Comparison of ENCODE assay signal across 10 mouse cellular contexts in the genomic region with DNA sequence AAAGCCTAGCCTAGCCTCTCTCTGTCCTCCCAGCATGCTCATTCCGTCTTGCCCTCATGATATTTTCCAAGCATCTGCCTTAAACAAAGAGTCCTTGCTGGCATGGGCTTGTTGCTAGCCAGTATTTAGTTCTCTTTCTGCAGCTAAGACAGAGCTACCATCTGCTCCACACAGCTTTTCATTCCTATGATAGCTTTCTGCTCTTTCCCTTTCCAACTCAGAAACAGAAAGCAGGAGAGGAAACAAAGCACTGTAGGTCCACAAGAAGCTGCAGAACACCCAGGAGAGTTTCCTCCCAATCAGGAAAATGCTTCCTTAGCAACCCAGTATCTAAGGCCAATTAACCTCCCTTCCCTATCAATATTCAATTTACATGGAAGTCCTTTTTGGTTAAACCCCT.
DNase-seq lines count a peak whose midpoint lies in the region; ATAC-seq and TF ChIP-seq lines count a peak whose summit lies in the region.
"Had no signal": no experiment of that assay in that cellular context is flagged by ENCODE, and none has a peak within 500 bp of the region (broad histone marks: within the 10 kb centered on the region; RNA-seq: fewer than 3 reads in every experiment).

No protein-coding gene starts in this region.

- peak overlapping the region; percentile 2 for H3K4me2 ChIP-seq in hindbrain, embryonic 15.5 days
- no peak overlapping the region for H3K4me2 ChIP-seq in midbrain, embryonic 11.5 days
- H3K4me2 ChIP-seq in lung, postnatal 0 days (replicated peaks; ENCODE audit: low read depth, low read length) = no peak overlapping the region
- H3K4me2 ChIP-seq in heart, embryonic 12.5 days = no peak overlapping the region
- H3K4me2 ChIP-seq: embryonic facial prominence, embryonic 15.5 days; heart, embryonic 13.5 days; lung, embryonic 14.5 days had no signal

- H3K4me1 ChIP-seq in hindbrain, embryonic 15.5 days (replicated peaks) = peaks cover 9% of the 10 kb centered on the region; the same call in 1 of the 2 replicates
- no peaks in the 10 kb centered on the region; the same call in 1 of the 2 replicates for H3K4me1 ChIP-seq in midbrain, embryonic 11.5 days (ENCODE audit: control insufficient read depth, insufficient read depth, low read length)
- no peaks in the 10 kb centered on the region for H3K4me1 ChIP-seq in lung, postnatal 0 days (ENCODE audit: insufficient read depth, low read depth, low read length)
- peaks cover 15% of the 10 kb centered on the region for H3K4me1 ChIP-seq in heart, embryonic 12.5 days (replicated peaks)

- no peak overlapping the region for H3K4me3 ChIP-seq in hindbrain, embryonic 15.5 days
- H3K4me3 ChIP-seq in midbrain, embryonic 11.5 days (ENCODE audit: low read depth, low read length) = no peak overlapping the region
- no peak overlapping the region for H3K4me3 ChIP-seq in lung, postnatal 0 days (ENCODE audit: low read depth, low read length)
- no peak overlapping the region for H3K4me3 ChIP-seq in heart, embryonic 12.5 days
- H3K4me3 ChIP-seq: embryonic facial prominence, embryonic 15.5 days; heart, embryonic 13.5 days had no signal

- no peaks in the 10 kb centered on the region for H3K36me3 ChIP-seq in hindbrain, embryonic 15.5 days
- no peaks in the 10 kb centered on the region for H3K36me3 ChIP-seq in midbrain, embryonic 11.5 days (ENCODE audit: control insufficient read depth, insufficient read depth, low read length)
- no peaks in the 10 kb centered on the region for H3K36me3 ChIP-seq in lung, postnatal 0 days (ENCODE audit: insufficient read depth, low read length)
- no peaks in the 10 kb centered on the region for H3K36me3 ChIP-seq in heart, embryonic 12.5 days
- H3K36me3 ChIP-seq: embryonic facial prominence, embryonic 15.5 days; heart, embryonic 13.5 days had no signal

- H3K9me3 ChIP-seq in hindbrain, embryonic 15.5 days = no peaks in the 10 kb centered on the region
- H3K9me3 ChIP-seq in midbrain, embryonic 11.5 days (ENCODE audit: control insufficient read depth, low read length) = no peaks in the 10 kb centered on the region
- no peaks in the 10 kb centered on the region for H3K9me3 ChIP-seq in lung, postnatal 0 days (ENCODE audit: low read length)
- no peaks in the 10 kb centered on the region for H3K9me3 ChIP-seq in heart, embryonic 12.5 days (replicated peaks)
- H3K9me3 ChIP-seq: embryonic facial prominence, embryonic 15.5 days; heart, embryonic 13.5 days had no signal

- peak overlapping the region; percentile 40 for H3K27ac ChIP-seq in hindbrain, embryonic 15.5 days (replicated peaks)
- H3K27ac ChIP-seq in midbrain, embryonic 11.5 days (ENCODE audit: low read depth, low read length) = no peak overlapping the region
- no peak overlapping the region for H3K27ac ChIP-seq in lung, postnatal 0 days (ENCODE audit: low read length)
- no peak overlapping the region for H3K27ac ChIP-seq in heart, embryonic 12.5 days (ENCODE audit: poor library complexity, severe bottlenecking)
- H3K27ac ChIP-seq: embryonic facial prominence, embryonic 15.5 days; heart, embryonic 13.5 days had no signal

- H3K9ac ChIP-seq in hindbrain, embryonic 15.5 days = no peak overlapping the region
- H3K9ac ChIP-seq in midbrain, embryonic 11.5 days (ENCODE audit: low read length) = no peak overlapping the region
- H3K9ac ChIP-seq in lung, postnatal 0 days (replicated peaks; ENCODE audit: low read depth) = no peak overlapping the region
- no peak overlapping the region for H3K9ac ChIP-seq in heart, embryonic 12.5 days
- H3K9ac ChIP-seq: embryonic facial prominence, embryonic 15.5 days; heart, embryonic 13.5 days; lung, embryonic 14.5 days had no signal

- H3K27me3 ChIP-seq in hindbrain, embryonic 15.5 days = no peaks in the 10 kb centered on the region
- H3K27me3 ChIP-seq in midbrain, embryonic 11.5 days (ENCODE audit: control insufficient read depth, insufficient read depth, low read length) = no peaks in the 10 kb centered on the region
- H3K27me3 ChIP-seq in lung, postnatal 0 days (replicated peaks; ENCODE audit: insufficient read depth, low read length) = no peaks in the 10 kb centered on the region
- H3K27me3 ChIP-seq in heart, embryonic 12.5 days (replicated peaks) = no peaks in the 10 kb centered on the region
- H3K27me3 ChIP-seq: embryonic facial prominence, embryonic 15.5 days; heart, embryonic 13.5 days had no signal

- WGBS in hindbrain, embryonic 15.5 days = 19% methylated on average over 1 of the region's 1 CpGs
- 55% methylated on average over 1 of the region's 1 CpGs for WGBS in midbrain, embryonic 11.5 days
- WGBS in lung, postnatal 0 days = 69% methylated on average over 1 of the region's 1 CpGs
- WGBS in heart, embryonic 12.5 days = 59% methylated on average over 1 of the region's 1 CpGs

- peak; percentile 53; the same call in 1 of the 2 replicates for ATAC-seq in hindbrain, embryonic 15.5 days (ENCODE audit: low FRiP score, low read depth)
- ATAC-seq in midbrain, embryonic 11.5 days (ENCODE audit: low FRiP score) = peak; percentile 47; the same call in 1 of the 2 replicates
- ATAC-seq in lung, postnatal 0 days = no peak
- no peak for ATAC-seq in heart, embryonic 12.5 days (ENCODE audit: insufficient number of reproducible peaks, low FRiP score)

- no peak for TF ChIP-seq CTCF in lung, postnatal 0 days (IDR thresholded peaks at IDR 0.05)

- DNase-seq in cerebellum, adult 11 months = peak; percentile 24
- peak; percentile 57 for DNase-seq in cerebellum, adult 9-11 months
- peak; percentile 83 for DNase-seq in midbrain, embryonic 11.5 days (ENCODE audit: low spot score, missing footprints)
- DNase-seq in kidney, postnatal 10 days = no peak
- no peak for DNase-seq in lung, postnatal 0 days (ENCODE audit: low spot score)

- TF ChIP-seq EP300 in lung, postnatal 0 days (IDR thresholded peaks at IDR 0.05) = no peak

Comparison
In these comparisons a context has a peak if more than half of its experiments do, and no peak if none do; other contexts are left out.
1. DNase-seq: peak in cerebellum, adult 11 months (single experiment), cerebellum, adult 9-11 months (single experiment) and midbrain, embryonic 11.5 days (single experiment); none in kidney, postnatal 10 days (single experiment) and lung, postnatal 0 days (single experiment).
2. ATAC-seq: peak in hindbrain, embryonic 15.5 days (single experiment) and midbrain, embryonic 11.5 days (single experiment); none in lung, postnatal 0 days (single experiment) and heart, embryonic 12.5 days (single experiment).